Mouse (Mus musculus) megakaryocyte, adult 5-6 weeks (primary cell): ENCODE measurements around the gene Tes. TPM values are rescaled to one million over a fixed set of nuclear protein-coding genes. Genes with fewer than 3 reads are reported as not detected.

Experiments used
- ATAC-seq: 2 replicates; pipeline ENCODE4 v1.8.0; 2016; ENCODE audit warnings: mild to moderate bottlenecking, inconsistent platforms; ENCODE audit not compliant: poor library complexity, severe bottlenecking
- total RNA-seq, 2 experiments: library from RNA; stranded (forward) in 1 of 2; stranded (reverse) in 1 of 2; fragments of 153-499, 151-499 nt in 1 of 2; fragments of 221-1000, 200-1000 nt in 1 of 2; gene quantifications; 2 replicates each; pipeline versions ENCODE4 v1.2.3 to v1.2.4; 2015 to 2017

The Tes gene
- total RNA-seq, 2 experiments from 2014 or later: 33.5 to 34.2 TPM

DNA sequence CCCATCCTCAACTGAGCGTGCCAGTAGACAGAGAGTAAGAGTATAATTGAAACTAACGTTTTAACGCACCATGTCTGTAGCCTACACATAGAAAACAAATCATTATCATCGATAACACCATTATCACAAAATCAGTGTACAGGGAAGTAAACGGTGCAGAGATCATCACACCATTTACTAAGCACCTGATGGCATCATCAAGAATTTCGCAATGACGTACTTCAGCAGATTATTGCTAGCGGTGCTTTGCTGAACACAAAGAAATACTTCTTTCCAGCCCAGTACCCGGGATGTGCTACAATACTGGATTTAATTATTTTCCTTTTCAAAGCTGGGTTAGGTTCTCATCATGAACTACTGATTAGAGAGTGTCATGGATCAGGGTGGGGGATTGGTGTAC, 12.3 kb downstream of the Tes start:
- peak; percentile 54 for ATAC-seq

DNA sequence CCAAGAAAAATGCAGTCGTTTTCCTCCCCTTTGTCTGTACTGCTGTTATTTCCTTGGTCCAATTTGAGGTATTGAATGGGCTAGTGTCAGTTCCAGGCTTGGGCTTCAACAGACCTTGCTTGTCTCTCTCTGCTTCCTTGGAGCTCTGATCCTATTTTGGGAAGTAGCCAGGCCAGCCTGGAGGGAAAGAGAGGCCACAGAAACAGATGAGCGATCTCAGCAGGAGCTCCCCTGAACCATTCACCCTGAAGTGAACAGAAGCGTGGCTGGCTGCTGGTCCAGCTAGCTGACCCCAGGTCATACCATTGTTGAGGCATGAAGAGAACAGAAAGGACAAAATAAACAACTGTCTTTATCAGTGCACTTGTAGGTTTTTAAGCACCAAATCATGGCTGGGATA, 12.8 kb downstream of the Tes start:
- ATAC-seq: no peak

GRCm38 (mm10) chr6:17079304-17079703, 14.4 kb downstream of the Tes start:
- ATAC-seq: no peak

- no peak for ATAC-seq
Observed at GRCm38 (mm10) chr6:17079826-17080225, 14.9 kb downstream of the Tes start.

DNA sequence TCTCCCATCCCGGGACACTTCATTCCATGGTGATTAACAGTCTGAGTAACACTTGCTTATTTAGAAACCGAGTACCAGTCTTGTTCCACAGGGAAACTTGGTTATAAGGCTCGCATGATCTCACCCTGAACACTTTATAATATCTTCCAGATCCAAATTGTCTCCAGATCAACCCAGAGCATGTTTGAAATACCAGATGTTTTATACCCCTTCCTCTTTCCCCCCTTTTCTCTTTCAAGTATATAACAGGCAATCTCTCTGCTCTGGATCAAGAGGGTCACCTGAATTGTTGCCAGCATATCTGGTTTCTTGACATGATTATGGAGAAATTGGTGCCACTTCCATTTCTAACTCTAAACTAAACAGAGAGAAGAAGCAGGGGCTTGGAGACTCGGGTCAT, 17.3 kb downstream of the Tes start:
- no peak for ATAC-seq

DNA sequence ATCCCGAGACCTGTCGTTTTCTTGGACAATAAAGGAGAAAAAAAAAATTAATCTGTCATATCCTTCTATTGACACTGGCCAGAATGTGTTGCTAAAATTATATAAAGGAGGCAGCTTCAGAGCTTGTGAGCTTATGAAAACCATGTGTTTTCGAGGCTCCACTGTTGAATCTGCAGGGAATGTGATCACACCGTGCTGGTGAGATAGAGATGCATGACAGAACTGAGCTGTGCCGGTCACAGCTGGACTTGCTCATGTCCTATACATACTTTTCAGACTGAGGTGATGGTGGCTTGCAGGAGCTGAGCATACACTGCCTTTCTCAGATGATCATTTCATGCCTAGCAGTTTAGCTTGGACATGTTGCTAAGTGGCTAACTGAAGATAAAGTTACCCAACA, 17.9 kb downstream of the Tes start:
- ATAC-seq: no peak

- ATAC-seq: peak; percentile 95
Observed at GRCm38 (mm10) chr6:17087485-17087884, 22.5 kb downstream of the Tes start.

DNA sequence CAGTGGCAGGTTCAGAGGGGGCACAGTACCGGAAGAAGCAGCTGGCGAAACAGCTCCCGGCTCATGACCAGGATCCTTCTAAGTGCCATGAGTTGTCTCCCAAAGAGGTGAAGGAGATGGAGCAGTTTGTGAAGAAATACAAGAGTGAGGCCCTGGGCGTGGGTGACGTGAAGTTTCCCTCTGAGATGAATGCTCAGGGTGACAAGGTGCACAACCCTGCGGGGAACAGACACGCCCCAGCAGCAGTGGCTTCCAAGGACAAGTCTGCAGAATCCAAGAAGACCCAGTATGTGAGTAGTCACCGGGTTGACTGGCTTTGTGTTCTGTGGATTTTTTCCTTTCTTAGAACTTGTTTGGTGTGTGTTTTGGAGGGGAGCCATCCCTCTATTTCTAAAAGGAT, 32.4 kb downstream of the Tes start:
- no peak for ATAC-seq

DNA sequence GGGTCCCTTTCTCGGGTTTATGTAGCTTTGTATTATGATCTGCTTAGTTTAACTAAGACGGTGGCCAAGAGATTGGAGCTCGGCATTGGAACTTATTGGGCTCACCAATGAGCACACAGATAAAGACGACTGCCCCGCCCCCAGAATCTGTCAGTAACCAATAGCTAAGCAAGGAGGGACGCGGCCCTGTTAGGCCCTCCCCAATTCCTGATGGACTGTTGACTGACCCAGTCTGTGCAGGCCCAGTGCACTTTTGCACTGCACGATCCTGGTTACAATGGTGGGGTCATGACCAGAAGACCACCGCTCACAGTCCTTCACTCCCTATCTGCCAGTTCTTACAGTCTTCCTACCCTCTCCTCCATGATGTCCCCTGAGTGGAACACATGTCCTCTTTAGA, 33.6 kb downstream of the Tes start:
- ATAC-seq: no peak

DNA sequence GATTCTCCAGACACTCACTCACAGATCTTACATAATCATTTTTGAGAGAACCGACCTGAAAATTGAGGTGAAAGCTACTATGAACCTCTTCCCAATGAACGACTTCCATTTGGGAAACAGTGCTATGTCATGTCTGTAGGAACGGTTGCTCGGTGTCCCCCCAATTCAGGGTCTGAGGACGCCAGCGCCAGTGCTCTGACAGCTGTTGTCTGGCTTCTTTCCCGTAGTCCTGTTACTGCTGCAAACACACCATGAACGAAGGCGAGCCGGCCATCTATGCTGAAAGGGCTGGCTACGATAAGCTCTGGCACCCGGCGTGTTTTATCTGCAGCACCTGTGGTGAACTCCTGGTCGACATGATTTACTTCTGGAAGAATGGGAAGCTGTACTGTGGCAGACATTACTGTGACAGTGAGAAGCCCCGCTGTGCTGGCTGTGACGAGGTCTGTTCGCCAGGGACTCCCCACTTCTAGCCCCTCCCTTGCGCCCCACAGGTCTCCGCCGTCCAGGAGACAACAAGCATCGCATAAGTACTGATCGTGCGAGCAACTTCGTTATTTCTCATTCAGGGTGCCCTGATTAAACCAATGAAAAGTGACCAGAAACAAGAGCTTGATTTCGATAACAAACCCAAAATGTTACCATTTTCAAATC, 34.7 kb downstream of the Tes start:
- ATAC-seq: no peak

- peak; percentile 68 for ATAC-seq
Observed at GRCm38 (mm10) chr6:17105714-17106113, 40.8 kb downstream of the Tes start.

DNA sequence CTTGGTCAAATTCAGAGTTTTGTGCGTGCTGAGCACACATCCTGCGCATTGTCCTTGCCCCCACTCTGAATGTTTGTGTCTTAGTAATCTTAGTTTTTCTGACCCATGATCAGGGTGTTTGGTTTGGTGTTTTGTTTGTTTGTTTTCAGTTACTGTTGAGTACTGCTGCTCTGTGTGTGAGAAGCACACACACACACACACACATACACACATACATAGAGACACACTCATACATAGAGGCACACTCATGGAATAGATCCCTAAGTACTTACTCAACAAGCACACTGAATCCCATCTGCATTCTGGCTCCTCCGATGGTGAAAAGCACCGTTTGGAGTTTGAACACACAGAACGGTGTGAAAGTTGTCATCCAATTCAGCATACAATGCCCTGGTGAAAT, 41.5 kb downstream of the Tes start:
- ATAC-seq: no peak

DNA sequence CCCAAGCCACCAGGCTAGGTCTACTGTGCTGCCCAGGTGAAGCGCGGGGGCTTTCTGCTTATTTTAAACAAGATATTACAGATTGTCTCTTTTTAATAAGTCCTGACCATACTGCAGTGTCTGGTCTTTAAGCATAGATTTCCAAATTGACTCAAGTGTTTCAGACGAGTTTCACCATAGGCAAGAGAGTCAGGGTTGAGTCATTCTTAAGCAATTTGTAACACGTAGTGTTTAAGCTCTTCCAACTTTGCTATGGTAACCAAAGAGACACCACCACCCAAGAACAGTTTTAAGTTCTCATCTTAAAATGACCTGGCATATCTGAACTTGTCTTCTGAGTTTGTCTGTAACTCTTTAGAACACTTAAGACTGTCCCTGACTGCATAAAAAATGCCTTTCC, 44.3 kb downstream of the Tes start:
- ATAC-seq: peak; percentile 64

DNA sequence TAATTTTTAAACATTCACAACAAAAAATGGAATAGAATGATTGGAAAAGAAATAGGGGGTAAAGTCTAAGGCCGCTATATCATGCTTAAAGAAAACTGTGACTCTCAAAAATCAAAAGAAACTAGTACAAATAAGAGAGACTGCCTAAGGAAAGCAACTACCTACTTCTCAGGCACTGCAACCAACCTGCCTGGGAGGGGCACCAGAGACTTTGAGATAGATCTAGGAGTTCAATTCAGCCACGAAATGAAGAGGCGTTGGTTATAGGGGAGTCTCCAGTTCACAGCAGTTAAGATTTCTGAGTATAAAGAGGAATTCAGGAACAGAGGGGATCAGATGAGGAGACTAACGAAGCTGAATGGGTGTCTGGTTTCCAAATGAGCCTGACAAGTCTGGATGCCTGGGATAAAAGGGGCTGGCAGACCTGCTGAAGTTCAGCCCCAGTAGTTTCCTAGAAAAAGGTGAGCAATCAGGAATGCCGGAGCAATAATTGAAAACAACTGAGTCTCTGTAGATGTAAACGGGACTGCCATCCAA, 45.7 kb downstream of the Tes start:
- ATAC-seq: no peak

GRCm38 (mm10) chr6:17112081-17112480, 47.1 kb downstream of the Tes start:
- no peak for ATAC-seq

DNA sequence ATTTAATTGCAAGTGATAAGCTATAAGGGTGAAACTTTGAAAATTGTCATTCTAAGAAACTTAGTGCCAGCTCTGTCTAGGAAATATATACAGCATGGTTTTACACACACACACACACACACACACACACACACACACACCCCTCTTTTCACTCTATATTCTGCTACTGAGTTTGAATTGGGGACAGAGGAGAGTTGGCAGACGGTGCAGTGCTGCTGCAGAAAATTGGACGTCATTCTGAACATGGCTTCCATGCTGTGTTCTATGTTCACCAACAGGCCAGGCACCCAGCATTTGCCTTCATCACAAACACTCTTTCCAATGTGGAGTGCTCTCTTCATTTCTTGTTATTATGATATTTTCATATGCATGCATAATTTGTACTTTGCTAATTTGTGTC, 48.0 kb downstream of the Tes start:
- no peak for ATAC-seq

DNA sequence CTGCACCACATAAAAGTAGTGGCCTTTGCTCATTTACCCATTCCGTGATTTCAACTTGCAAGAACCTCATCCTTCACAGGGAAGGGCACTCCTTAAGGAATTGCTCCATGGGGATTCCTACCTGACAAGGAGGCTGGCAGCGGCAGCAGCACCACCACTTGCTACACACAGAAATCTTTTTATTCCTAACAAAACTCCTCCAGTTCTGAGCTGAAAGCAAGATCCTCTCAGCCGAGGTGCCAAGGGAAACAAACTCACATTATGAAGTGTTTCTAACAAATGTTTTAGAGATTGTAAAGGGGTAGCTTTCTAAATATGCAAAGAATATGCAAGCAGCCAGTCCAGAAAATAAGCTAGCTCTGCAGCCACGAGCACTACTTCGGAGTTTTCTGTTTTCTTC, 49.6 kb downstream of the Tes start:
- ATAC-seq: no peak

DNA sequence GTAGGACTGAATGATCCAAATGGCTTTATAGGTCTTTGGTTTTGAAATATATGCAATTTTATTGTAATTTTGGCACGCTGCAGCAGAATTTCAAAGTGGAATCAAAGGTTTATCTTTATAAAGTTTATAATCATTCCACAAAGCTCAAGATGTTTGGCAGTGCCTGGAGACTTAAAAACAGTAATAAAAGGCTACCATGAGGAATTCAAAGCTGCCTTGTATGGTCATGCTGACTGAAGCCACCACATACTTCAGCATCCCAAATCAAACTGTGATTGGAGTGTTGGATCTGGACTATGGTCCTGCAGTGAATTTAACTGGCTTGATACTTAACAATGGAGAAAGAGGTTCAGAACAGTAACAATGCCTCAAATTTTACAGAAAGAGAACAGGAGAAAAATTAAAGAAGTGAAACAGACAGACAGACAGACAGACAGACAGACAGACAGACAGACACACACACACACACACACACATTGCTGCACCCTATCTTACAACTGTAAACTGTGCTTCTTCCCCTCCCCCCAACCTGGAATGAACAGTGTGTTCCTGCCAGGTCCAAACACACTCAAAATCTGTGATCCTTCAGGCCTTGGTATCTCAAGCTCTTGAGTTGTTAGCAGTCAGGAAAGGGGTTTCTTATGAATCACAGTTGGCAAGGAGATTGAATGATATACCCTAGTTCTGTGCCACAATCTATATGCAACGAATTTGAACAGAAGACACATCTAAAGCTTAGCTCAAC, 50.3 kb downstream of the Tes start:
- ATAC-seq: no peak

- ATAC-seq: no peak
Observed at GRCm38 (mm10) chr6:17119521-17120232, 54.7 kb downstream of the Tes start.

GRCm38 (mm10) chr6:17140021-17140420, 75.1 kb downstream of the Tes start:
- ATAC-seq: no peak

- no peak for ATAC-seq
Observed at GRCm38 (mm10) chr6:17142577-17143359, 77.8 kb downstream of the Tes start.
